Mouse (Mus musculus): ENCODE data around the gene Unc13c. TPM values are rescaled to one million over a fixed set of nuclear protein-coding genes. Genes with fewer than 3 reads are reported as not detected.

Gene Unc13c
- polyA plus RNA-seq (2012; rRNA removed) = 0.01 and 0.02 TPM in 2 replicates

GRCm38 (mm10) chr9:73968641-73969121 lies at the start of gene Unc13c:
Gene Unc13c (minus strand): TSS chr9:73968966.

Other genes with a start within 250 kb of the Unc13c start
- 0.01 and 0.02 TPM in 2 replicates for gene Wdr72, start 141.4 kb upstream of the Unc13c start, polyA plus RNA-seq (2012; rRNA removed)